Mouse (Mus musculus): ENCODE measurements around the gene Lrrc32.

The Lrrc32 gene

DNA sequence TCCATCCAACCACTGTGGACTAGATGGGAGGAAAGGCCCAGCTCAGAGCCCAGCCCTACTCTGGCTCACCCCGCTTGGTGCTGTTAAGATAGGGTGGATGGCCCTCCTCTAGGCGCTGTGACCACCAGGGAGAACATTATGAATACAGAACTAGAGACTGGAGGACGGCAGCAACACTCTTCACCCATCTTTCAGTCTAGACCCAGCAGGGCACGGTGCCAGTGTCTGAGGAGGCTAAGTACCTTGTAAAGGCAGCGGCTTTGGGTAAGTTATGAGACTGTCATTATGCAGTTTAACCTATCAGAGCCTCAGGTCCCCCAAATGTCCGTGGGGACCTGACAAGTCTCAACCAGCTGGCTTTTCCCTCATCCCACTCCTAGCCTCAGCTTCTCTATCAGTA is at the start of gene Lrrc32:
Gene Lrrc32 (plus strand): TSS at position 153 of the 400 bp plus-strand sequence.
- DNase-seq (ENCODE audit: low spot score), result no peak

DNA sequence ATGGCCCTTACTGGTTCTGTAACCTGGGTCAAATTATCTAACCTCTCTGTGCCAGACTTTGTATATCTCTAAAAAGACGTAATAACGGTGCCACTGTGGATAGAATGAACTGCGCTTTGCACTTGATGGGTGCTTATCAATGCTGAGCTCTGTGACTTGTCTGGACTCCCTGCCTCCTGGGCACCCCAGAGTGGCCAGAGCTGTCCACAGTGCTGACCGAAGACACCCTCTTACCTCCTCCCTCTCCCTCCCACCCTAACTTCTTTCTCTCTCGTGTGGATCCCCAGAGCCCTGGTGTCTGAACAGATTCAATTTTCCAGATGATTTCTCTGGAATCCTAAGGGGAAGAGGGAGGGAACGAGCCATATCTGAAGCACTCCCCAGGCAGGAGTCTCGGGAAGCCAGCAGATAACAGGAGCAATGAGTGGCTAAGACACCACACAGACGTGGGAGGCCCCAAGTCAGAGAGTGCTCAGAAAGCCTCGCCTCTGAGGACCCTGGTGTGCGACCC is 49.1 kb upstream of the Lrrc32 start, which contains the start of gene Gucy2d:
Gene Gucy2d (plus strand): TSS at position 461 of the 511 bp plus-strand sequence.
- DNase-seq (ENCODE audit: low spot score), result no peak

DNA sequence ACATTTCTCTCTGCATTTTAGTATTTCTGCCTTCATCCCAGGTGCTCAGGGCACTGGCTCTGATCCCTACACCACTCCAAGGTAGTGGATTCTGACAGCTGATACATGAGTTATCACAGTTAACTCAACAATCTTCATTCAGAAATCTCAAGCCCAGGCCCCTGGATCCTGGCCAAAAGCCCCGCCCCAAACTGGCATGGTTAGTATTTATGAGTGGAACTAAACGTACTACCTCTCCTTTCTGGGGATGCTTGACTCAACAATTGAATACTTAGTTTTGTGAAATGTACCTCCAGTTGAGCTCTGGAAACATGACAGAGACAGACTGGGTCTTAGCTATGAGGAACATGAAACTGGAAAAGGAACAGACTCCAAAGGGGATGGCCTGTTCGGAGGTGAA is 42.2 kb upstream of the Lrrc32 start:
- DNase-seq (ENCODE audit: low spot score), result no peak

DNA sequence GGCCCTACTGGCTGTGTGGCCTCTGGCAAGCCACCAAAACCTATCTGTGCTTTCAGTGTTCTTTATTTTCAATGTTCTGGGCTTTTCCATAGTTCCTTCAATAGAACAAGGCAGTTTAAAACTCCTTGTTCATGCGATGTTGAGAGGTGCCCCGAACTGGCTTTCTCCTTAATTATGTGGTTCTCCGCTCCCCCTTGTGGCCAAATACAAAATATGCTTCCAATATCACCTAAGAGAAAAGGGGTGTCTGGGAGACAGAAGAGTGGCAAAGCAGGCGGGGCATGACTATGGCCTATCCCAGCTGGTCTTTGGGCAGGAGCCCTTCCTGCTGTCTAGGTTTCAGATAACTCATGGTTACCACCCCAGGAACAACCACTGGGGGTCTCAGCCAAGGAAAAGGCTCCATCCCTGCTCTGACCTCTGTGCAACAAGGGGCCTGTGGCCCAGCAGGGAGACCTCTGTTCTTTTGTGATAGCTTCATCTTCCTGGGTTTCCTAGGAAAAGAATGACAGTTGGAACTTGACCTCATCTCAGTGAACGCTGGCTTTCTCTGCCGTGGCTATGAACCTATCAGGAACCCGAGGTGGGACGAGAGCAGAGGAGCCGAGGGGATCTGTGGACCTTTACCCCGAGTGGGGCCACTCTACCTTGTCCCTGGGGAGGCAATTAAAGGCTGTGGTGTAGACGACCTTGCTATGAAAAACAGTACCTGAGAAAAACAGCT is 41.3 kb upstream of the Lrrc32 start:
- no peak for DNase-seq (ENCODE audit: low spot score)

DNA sequence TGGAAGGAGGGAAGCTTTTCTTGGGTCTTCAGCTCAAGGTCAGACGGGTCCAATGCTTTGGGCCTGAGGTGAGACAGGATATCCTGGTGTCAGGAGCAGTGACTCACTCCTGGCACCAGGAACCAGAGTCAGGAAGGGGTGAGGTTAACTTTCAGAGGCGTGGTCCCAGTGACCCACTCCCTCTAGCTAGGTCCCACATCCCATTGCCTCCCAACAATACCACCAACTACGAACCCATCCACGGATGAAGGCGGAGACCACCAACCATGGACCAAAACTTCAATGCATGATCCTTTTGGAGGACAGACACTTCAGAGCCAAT is 40.8 kb upstream of the Lrrc32 start:
- DNase-seq (ENCODE audit: low spot score), result no peak

DNA sequence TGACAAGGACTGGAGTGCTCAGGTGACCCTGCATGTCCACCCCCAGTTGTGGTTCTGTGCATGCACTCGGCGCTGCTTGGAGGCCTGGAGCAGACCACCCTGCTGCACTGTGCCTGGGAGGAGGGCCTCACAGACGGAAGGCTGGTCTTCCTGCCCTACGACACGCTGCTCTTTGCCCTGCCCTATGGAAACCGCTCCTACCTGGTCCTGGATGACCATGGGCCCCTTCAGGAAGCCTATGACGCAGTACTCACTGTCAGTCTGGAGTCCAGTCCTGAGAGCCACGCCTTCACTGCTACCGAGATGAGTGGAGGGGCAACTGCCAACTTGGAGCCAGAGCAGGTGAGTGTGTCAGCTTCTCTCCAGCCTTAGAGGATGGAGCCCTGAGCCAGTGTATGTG is 39.4 kb upstream of the Lrrc32 start:
- no peak for DNase-seq (ENCODE audit: low spot score)

DNA sequence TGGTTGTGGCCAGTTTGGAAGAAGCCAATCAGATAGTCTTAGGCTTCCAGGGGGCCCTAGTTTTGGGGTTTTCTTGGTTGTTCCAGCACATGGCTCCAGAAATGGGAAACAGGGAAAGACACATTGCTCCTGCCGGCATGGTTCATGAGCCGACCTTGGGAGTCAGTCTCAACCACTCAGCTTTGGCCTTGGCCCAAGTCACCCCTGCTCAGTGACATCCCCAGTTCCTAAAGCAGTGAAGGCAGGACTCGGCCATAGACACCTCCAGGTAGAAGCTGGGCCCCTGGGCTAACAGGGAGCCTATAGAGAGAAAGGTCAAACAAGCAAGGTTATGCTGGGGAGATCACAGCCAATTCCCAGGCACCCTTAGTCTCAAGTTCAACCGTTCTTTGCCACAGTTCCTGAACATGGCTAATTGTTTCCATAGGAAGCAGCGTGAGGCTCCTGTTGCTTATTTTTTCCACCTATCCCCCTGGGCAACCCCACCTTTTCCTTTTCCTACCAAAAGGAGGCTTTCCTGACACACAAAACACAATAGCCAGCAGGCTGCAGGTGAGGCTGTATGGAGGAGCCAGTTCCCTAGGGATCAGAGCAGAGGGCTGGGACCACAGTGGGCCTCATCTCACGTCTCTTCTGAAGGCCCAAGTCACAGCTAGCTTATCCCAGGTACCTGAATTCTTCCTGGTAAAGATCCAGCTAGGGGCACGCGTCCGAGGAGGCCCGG is 34.5 kb upstream of the Lrrc32 start:
- no peak for DNase-seq (ENCODE audit: low spot score)

DNA sequence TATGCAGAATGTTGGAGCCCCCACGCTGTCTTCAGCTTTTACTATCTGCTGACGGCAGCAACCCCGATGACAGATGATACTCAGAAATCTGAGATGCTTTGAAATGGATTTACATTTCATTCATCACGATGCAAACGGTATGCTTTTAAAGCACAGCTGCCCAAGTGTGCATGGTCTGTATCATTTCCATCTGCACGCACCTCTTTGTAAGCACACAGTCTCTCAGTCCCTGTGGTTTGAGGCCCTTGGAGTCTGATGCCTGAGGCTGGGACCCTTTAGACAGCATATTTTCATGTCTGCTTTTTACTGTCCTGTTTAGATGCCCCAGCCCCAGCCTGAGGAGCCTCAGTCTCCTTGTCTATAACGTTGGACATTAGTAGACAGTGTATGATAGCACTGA is 28.8 kb upstream of the Lrrc32 start:
- DNase-seq (ENCODE audit: low spot score), result no peak

DNA sequence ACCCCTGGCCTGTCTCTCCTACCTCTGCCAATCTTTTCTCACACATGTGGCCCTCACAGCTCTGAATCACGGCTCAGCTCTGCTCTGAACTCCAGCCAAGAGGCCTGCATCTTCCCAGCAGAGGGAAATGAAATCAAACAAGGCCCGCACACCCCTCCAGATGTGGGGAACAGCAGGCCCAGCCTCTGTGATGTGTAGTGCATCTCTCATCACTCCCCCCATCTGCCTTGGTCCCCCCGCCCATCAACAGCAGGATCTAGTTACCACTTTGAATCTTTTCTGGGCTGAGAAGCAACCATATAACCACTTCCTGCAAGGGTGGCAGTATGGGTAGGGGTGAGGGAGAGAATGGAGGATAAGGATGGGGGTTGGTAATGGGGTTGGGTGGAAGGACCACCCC is 20.0 kb upstream of the Lrrc32 start:
- no peak for DNase-seq (ENCODE audit: low spot score)

DNA sequence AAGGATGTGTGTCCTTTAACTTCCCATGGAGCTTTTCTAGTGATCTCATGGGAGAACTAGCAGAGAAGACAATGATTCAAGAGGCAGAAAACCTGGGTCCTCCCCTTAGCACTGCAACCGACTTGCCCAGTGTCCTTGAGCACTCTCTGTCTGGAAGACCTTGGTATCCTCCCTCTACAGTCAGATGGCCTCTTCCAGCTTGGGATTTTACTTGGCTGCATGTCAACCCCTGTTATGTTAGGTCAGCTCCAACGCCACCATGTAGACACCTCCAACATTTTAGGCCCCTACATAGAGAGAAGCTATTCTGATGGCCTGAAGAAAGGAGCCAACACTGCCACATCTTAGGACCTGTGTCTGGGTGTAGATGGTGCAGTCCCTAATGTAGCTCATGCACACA is 16.6 kb upstream of the Lrrc32 start:
- DNase-seq (ENCODE audit: low spot score), result no peak

DNA sequence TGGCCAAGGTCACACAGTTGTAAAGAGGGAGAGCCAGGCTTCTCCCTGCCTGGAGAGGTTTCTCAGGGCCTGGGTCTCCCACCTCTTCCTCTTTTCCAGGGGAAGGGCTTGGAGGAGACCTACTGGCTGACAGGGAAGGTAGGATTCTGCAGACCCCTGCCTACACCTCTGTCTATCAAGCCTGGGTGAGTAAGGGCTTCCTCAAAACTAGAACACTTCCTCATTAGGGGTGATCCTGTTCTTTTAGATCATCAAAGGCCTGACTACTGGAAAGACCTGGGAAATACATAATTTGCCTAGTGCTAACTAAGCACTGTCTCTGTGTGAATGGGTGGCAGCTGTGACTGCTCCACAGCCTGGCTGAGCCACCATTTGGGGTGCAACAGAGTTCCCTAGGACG is 14.5 kb upstream of the Lrrc32 start:
- DNase-seq (ENCODE audit: low spot score), result no peak

DNA sequence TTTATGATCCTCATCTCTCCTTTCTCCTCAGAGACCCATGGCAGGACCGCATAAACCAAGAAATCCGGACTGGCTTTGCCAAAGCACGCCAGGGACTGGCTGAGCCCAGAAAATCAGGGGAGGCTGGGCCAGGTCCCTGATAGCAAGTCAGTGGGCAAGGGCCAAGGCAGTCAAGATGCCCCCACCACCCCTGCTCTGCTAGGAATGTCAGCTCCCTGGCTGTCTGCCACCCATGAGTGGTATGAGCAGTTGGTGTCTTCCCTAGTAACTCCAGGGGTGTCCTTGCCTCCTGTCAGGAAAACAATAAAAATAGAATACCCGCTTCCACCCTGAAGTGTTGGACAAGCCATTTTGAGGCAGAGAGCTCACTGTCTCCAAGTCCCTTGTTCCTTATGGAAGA is 11.9 kb upstream of the Lrrc32 start:
- DNase-seq (ENCODE audit: low spot score), result no peak

DNA sequence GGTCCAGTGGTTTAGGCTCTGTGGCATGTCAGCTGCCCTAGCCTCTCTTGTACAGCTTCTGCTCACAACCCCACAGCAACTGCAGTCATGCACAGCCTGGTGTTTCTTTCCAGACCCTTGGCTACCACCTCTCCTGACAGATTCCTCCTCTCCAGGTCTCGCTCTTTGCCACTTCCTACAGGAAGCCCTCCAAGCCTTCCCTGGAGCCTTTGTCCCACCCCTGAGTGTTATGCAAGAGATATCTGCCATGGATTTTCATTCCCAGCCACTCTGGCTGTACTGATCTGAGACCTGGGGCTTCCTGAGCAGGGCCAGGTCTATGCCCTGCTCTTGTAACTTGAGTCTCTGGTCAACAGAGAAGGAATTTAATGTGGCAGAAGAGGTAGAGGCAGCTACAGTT is 8.6 kb upstream of the Lrrc32 start:
- no peak for DNase-seq (ENCODE audit: low spot score)

DNA sequence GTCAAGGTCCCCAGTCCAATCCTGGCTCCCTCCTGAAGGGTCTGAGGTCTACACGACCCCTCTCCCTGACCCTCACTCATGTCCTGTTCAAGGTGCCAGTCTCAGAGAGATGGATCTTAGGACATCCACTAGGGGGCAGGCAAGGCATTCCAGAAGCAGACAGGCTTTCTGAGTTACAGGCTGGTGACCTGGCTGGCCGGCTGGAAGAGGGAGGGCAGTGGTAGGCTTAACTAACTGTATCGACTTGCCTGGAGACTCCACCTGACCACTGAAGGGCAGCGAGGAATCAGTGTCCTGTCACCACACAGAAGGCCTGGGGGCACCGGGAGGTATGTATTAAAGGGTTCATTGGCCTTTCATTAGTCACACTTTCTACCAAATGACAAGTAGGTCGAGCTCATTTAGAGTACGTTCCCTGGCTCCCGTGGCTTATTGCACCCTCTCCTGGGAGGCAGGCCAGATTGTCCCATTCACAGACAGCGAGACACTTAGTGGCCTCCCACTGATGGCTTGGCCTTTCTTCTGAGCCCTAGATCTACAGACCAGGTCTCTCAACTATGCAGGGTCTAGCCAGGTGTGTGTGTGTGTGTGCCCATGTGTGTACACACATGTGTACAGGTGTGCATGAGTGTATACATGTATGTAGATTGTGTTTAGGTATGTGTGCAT is 7.9 kb upstream of the Lrrc32 start:
- no peak for DNase-seq (ENCODE audit: low spot score)

DNA sequence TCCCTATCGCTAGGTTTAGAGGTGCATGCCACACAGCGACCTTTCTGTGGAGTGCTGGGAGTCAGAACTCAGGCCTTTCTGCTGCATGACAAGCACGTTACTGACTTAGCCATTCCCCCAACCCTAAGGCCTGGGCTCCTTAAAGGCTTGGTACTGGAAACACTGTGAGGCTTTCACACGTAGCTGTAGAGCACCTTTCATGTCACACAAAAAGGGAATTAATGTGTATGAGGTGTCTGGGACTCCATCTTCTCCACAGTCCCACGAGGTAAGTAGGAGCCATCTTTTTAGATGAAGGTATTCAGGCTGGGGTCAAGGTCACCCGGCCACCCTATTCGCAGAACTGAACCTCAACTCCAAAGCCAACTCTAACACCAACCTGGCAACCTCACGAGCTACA is 7.2 kb upstream of the Lrrc32 start:
- no peak for DNase-seq (ENCODE audit: low spot score)

DNA sequence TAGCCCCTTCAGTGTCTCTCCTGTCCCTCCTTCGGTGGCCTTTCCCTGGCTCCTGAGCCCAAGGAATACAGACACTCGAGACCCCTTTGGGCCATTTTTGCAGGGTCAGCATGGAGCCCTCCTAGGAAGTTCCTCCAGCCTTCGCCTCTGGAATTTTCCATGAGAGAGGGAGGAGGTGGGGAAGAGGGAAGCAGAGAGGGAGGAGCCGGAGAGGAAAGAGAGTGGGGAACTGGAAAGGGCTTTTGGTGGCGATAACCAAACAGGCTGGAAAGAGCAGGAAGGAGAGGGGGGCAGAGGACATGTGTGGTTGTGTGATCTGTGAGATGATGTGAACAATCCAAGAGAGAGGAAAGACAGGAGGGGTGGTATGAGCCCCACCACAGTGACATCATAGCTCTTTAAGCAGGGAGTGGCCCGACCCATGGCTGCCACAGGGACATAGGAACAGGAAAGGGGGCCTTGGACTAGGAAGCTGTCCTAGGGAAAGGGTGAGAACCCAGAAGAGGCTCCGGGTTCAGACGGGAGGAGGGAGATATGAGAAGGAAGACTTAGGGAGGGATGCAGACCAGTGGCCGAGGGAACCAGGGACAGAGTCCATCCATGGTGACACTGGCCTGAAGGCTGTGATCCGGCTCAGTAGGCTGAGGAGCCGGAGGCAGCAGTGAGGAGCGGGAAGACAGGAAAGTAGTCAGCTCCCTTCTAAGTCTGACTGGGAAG is 6.4 kb upstream of the Lrrc32 start:
- no peak for DNase-seq (ENCODE audit: low spot score)

DNA sequence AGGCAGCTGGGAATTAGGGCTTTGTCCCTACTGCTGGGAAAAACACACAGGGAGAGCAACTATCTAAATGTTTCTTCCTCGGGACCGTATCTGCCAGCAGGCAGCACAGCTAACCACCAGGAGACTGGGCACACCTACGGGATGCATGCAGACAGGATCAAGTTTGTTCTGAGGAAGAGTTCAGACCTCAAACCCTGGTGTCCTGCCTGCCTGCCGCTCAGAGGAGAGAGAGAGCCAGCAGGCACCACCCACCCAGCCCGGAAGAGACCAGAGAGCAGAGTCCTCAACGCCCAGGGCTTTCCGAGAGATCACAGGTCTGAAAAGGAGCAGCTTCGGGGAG is 5.8 kb upstream of the Lrrc32 start:
- no peak for DNase-seq (ENCODE audit: low spot score)

DNA sequence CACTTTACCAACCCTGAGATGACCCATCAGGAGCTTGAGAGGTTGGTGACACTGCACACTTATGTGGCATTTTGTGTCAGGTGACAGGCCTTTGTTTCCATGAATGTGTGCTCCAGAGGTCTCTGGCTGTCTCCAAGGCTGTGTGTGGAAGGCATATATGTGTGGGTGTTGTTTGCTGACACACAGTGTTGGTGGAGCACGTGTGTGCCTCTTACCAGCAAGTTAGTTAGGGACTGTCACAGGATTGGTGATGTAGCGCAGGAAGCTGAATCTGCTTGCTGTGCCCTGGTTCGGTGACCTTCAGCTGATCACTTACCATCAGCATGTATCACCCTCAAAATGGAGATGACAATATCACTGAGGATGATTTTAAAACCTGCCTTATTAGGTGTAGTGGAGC is 4.2 kb upstream of the Lrrc32 start:
- DNase-seq (ENCODE audit: low spot score), result no peak

DNA sequence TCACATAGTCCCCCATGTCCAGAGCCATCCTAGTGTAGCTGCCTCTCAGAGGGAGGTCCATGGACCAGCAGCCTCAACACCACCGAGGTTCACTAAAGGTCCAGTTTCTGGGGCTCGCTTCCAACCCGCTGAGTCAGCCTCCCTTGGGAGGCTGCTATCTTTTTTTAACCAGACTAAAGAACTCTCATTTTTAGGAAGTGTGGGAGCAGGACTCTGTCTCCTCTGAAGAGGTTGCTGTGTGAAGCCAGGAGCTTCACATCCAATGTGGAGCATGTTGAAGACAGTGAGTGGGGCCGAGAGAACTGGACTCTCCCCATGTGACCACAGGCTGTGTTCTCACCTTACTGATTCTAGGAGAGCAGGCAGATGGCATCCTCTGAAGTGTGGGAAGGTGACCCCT is 3.6 kb upstream of the Lrrc32 start:
- no peak for DNase-seq (ENCODE audit: low spot score)

DNA sequence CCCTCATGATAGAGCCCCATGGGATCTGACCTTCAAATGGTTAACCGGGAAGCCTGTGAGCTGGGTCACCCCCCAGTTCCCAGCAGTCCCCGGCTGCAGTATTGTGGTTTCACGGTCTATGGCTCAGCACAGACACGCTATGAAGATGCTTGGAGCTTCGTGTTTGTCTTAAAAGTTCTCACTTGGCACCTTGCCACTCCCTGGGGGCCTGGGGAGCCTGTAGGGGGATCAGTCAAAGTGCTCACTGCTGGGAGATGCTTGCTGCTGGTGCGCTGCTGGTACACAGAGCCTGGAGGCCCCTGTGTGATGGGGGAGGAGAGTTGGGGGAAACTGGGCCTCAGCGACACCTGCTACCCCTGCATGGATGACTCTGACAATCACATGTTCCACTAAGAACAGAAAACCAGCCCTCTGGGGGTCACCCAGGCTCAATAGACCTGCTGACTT is 2.6 kb upstream of the Lrrc32 start:
- no peak for DNase-seq (ENCODE audit: low spot score)

DNA sequence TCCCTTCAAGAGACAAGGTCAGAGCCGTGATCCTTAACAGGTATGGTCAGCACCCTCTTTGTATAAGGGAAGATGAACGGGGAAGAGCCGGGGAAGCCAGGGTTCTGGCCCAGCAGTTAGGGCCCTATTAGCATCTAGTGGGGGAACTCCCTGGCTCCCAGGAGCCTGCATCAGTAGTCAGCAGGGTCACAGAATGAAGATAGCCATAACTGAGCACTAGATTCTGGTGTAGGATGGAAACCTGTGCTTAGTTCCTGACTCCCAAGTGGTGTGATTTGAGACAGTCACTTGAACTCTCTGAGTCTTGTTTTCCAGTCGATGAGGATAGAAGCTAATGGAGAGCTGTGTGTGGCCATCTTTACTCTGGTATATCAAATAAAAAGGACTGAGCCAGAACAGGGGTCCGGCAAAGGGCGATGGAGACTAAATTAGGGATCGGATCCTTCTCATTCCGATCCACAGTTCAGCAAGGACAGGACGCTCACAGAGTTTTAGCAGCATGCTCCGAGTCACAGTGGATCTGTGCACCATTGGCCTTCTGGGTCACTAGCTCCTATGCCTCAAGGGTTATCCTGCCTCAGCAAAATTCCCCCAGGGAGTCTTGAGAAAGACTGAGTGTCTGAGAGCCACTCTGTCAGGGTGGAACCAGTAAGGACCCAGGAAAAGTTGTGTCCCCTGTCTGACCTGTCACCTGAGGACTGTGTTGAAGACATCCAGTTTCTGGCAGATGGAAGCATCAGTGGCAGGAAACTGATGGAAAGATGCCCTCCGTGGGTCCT is 1.7 kb upstream of the Lrrc32 start:
- DNase-seq (ENCODE audit: low spot score), result no peak
